Mouse (Mus musculus) 3T3-L1 (cell line): Measurements from ENCODE around the gene Patl1.
A peak's percentile ranks its signal among the peaks of the same experiment; 100 is the strongest.
"Not testable (repeated sequence)": the region's sequence is repeated elsewhere in the genome, so short reads cannot be mapped to it uniquely, and the experiment has no call there.

Source experiments
- DNase-seq: peaks from one replicate; pipeline ENCODE4 v3.0.0-alpha.2; 2015; ENCODE audit warnings: low read depth, low spot score

Patl1 gene

DNA sequence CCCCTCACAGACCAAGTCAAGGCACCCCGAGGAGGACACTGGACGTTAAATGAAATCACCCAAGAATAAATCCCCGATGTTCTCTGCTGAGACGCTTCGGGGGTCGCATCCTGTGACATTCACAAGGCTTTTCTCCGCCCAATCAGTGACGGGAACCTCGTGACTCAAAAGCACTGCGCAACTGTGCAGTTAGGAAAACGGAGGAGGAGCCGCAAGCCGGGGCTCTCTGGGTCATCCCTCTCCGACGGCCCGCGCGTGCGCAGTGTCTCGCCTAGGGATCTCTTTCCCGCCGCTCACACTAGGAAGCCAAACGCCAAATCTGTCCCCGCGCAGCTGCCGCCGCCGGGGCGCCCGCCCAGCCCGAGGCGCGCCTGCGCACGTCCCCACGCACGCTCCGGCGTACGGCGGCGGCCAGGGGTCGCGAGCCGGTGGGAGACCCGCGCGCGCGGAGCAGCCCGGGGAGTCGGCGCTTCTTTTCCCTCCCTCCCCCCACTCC lies at the start of gene Patl1:
TSS of gene Patl1 (plus strand) at position 363 of the 496 bp plus-strand sequence.
- DNase-seq, result peak; percentile 99

DNA sequence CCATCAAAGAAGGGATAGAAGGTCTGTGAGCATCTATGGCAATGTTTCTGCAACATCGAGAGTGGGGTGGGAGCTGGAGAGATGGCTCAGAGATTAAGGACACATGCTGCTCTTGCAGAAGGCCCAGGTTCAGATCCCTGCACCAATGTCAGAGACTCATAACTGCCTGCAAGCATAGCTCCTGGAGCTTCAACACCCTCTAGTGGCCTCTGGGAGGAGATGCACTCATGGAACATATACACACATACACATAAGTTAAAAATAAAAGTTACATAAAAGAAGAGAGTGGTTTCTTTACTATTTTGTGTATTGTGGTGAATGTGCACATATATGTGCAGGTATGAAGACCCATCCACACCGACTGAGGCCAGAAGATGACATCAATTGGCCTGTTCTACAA lies 44.4 kb upstream of the Patl1 start:
- no peak for DNase-seq

DNA sequence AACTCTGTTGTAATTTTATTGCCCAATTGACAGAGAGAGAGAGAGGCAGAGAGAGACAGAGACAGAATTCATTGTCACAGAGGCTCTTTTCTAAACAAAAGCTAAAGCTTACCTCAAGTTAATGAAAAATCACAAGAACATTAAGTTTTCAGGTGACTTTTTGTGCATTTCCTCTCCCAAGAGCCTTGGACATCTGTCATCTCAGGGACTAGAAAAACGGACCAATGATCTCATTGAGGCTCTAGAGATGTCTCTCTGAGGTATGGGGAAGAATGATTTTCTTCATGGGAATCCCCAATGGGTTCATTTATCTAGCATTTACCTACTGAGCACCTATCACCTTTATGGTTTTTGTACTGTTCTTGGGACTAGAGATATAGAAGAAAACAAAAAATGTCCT lies 37.2 kb upstream of the Patl1 start, which contains the start of gene Olfr1419:
TSS of gene Olfr1419 (minus strand) at position 101 of the 400 bp plus-strand sequence.
- DNase-seq, result no peak

DNA sequence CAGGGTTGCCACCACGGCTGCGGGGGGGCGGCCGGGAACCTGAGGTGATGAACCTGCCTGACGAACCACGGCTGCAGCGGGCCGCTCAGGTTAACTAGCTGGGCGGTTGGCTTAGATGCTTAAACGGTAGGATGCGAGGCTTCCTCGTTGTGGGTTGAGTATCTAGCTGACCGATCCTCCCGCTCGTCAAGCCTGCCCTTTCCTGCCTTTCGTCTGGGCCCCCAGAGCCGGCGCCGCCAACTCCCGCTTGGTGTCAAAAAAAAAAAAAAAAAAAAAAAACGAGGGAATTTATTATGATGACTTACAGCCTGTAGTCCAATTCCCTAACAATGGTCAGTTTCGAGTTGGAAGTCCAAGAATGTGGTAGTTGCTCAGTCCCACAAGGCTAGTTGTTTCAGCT lies 33.8 kb upstream of the Patl1 start:
- DNase-seq, result not testable (repeated sequence)

DNA sequence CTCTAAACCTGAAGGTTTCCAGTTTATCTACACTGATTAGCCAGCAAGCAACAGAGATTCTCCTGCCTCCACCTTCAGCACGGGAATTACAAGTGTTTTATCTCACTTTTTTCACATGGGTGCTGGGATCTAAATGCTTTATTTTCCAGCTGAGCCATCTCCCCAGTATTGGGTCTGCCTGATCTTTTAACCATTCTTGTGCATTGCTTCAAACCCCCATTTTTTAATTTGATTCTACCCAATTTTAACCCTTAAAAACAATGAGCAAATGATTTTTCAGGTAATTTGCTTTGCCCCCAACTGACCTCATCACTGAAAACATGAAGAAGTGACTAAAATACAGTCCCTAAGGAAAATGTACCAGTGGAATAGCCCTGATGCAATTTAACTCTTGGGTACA lies 25.9 kb upstream of the Patl1 start, which contains the start of gene Olfr1420:
TSS of gene Olfr1420 (plus strand) at position 301 of the 400 bp plus-strand sequence.
- DNase-seq, result no peak

DNA sequence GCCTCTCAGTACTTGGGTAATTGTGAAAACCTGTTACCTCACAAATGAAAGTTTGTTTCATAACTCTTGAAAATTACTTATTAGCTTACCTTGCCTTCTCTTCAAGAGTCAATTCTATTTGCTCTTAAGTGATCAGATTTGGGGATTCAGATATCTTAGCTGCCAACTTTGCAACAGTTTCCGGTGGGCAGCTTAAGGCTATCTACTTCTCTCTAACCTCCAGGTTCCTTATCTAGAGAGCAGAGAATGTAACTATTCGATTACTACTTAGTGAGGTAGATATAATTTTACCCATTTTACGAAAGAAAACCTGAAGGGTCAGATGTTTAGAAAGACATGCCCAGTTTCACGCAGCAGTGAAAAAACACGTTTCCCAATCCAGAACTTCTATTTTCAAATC lies 1.2 kb upstream of the Patl1 start:
- peak; percentile 38 for DNase-seq

DNA sequence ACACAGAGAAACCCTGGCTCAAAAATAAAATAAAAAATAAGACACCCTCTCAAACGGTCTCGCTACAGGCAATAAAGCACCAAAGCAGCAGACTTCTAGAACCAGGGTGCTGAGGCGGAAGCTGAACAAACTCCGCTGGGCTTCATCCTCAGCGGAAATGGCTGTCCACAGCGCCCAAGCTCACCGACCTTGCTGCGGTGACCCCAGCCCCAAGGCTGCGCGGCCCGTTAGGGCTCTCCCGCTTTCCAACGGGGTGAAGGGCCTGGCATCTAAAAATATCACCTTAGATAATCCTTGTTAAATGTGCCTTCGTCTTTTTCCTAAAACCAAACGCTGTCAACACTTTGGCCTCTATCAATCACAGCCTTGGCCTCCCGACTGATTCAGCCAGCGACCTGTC lies 596 bp upstream of the Patl1 start:
- no peak for DNase-seq

DNA sequence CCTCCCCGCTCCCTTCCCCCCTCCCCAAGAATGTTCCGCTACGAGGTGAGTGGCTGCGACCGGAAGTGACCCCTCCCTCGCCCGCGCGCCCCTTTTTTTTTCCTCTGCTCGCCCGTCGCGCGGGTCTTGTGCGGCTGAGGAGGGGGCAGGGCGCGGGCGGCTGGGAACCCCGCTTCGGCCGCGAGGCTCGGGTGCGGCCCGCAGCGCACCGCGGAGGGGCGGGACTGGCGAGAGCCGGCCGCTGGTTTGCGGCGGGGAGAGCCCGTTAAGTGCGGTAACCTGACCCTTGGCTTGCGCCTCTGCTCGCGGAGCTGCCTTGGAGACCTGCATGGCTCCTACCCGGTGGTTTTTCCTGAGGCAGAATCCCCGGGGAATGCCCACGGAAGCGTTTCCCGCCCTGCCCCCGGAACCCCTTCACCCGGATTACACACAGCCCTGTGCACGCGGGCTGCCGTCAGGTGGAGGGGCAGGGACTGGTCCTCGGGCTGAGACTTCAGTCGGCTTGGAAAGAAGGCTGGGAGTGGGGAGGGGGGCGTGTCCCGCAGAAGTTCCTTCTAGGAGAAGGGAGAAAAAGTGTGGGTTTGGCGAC lies 428 bp downstream of the Patl1 start:
- peak; percentile 74 for DNase-seq

DNA sequence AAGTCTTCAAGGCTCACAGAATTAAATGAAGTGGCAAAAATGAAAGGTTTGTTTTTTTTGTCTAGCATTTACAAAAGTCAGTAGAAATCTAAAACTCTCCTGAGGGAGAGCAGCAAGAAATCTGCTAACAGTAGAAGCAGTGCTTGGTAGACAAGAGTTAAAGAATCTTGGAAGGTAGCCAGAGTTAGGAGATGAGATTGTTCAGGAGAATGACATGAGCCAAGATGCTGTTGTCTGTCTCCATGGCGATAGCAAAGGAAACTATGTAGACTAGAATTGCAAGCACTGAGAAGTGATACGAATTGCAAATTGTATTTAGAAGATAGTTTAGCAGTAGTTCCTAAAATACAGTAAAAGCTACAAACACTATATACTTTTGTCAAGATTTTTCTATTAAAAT lies 3.6 kb downstream of the Patl1 start:
- DNase-seq, result peak; percentile 79

DNA sequence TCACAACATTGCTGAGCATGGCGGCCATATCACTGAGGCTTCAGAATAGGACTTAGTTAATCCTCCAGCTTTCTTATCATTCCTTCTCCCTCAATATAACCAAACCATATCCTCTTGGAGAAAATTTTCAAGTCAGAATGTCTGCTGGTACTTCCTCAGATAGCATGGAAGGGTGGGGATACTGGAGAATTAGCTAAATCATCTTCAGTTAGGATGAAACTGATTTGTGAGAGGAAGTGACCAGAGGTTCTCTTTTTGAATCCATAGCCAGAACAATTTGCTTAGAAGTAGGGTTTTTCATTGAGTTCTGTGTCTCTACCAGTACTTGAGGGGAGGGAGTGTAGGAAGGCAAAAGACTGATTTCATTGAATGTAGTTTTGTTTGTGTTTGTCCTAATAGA lies 9.9 kb downstream of the Patl1 start:
- DNase-seq, result no peak

DNA sequence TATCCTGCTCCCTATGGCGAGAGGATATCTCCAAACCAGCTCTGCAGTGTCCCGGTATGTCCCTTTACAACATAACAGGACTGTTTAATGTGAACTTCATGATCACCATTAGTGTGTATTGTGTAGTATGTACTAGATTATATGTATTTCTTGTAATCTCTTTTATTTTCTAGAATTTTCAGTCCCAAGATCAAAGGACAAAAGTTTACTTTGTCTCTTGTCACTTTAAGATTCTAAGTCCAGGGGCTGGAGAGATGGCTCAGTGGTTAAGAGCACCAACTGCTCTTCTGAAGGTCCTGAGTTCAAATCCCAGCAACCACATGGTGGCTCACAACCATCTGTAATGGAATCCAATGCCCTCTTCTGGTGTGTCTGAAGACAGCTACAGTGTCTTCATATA lies 10.3 kb downstream of the Patl1 start:
- DNase-seq, result not testable (repeated sequence)

DNA sequence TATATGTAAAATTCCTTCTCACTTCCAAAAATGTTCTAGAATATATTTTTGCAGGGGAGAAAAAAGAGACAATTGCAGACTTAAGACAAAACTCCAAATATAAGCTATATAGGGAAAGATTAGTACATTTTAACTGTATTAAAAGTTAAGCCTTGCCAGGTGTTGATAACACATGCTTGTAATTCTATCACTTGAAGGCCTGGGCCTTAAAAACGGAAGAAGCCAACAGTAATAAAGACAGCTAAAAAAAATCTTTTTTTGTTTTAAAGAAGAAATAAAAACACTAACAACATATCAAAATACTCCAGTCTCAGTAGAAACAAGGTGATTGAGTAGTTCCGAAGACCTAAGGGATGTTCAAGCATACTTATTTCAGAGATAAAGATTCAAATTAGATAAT lies 14.2 kb downstream of the Patl1 start:
- no peak for DNase-seq

DNA sequence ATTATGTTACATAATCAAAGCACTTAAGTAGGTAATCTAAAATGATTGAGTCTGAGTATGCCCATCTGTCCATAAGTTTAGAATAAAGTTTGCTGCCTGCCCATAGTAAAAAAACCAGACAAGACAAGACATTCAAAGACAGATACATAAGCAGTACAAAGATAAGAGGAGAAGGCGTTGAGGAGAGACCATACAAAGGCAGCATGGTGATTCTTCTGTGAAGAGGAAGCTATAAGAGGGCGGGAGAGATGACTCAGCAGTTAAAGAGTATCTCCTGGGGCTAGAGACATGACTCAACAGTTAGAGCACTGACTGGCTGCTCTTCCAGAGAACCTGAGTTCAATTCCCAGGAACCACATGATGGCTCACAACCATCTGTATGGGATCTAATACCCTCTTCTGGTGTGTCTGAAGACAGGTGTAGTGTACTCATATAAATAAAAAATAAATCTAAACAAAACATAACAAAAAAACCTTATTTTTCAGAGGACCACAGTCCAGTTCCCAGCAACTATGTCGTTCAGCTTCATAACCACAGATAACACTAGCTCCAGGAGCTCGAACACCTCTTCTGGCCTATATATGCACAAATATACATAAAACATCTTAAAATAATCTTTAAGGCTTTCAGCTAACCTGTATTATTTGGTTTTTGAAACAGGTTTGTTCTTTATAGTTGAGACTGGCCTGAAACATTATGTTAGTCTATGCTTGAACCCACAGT lies 16.0 kb downstream of the Patl1 start:
- peak; percentile 83 for DNase-seq

DNA sequence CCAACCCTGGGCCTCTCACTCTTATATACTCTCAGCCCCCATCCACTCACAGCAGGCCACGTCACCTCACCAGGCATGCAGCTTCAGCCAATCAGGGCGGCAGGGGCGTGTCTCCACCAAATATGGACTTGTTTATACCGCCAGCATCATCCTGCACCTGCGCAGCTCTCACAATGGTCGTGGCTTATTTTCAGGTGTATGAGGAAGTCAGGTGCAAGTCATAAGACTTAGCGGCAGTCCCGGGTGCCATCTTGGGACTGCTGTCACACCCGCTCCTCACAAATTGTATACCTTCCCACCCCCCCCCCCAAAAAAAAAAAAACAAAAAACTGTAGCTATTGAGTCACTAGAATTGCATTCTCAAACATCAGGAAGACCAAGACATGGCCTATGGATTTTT lies 34.3 kb downstream of the Patl1 start:
- not testable (repeated sequence) for DNase-seq

DNA sequence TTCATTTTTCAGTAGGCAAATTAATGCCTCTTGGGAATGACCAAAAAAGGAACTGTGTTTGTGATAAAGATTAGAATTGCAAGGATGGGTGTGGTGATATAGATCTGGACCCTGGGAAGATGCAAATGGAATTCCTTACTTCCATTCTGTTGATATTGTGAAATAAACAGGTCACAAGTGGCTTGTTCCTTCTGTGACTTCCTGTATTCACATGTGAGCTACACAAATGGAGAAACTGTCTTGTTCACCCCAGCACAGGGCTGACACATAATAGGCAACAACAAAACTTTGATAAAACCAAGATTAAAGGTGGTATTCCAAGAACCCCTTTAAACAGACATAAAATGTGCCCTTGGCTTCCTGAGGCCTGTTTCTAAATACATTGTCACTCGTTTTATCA lies 37.7 kb downstream of the Patl1 start:
- no peak for DNase-seq

DNA sequence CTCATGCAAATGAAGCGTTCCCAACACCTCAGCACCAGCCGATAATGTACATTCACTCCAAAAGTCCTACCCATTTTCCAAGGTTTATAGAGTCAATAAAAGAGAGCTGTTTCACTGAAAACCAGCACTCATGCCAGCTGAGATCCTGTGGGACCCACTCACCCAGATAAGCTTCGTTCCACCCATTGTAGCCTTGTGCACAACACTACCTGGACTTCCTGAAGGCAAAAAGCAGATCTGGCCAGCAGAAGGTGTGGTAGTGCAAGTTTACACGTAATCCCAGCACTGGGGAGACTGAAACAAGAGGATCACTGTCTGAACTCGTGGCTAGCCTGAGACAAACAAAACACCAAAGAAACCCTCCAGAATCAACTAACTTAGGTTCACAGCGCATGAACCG lies 38.5 kb downstream of the Patl1 start:
- no peak for DNase-seq

DNA sequence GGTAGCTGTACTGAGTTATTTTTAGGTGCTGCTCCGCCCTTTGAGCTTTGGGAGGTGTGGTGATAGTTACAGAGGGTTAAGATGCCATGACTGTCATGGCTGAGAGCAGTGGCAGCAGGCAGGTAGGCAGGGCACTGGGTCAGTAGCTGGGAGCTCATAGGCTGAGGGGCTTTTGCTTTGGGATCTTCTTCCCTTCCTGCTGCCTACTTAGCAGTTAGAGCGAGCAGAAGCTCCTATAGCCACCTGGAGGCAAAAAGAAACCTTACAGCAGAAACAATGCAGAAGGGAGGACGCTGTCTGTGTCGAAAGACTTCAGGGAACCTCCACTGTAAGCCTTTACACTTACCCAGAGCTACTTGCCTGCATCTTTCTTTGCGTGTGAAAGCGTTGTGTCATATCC lies 42.0 kb downstream of the Patl1 start:
- DNase-seq, result no peak

DNA sequence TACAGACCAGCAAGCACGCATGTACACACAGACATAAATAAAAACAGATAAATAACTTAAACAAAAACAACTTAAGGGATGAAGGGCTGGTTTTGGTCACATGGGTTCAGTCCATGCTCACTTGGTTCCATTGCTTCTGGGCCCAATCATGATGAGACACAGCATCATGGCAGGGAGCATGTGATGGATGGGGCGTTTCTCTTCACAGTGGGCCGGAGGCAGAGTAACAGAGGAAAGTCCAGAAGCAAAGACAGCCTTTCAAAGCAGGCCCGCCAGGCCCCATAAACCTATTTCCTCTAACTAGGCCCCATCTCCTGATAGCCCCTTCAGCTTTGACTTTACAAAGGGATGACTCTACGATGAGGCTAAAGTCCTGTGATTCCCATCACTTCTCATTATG lies 44.4 kb downstream of the Patl1 start:
- no peak for DNase-seq

DNA sequence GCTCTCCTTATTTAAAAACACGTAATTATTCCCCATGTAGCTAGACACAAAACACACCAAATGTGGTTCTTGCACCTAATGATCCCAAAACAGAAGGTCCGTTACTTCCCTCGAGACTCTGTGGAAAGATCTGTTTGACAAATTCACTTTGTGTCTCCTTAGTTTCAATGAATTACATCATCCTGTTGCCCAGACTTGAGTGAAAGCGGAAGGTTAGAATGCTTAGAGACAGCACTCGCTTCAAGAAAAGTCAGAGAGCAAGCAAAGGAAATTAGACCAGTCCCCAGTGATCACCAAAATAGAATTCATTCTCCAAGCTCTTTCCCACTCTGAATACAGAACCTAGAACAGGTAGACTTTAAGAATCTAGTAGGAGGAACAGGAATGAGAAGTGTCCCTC lies 45.2 kb downstream of the Patl1 start:
- DNase-seq, result peak; percentile 48

DNA sequence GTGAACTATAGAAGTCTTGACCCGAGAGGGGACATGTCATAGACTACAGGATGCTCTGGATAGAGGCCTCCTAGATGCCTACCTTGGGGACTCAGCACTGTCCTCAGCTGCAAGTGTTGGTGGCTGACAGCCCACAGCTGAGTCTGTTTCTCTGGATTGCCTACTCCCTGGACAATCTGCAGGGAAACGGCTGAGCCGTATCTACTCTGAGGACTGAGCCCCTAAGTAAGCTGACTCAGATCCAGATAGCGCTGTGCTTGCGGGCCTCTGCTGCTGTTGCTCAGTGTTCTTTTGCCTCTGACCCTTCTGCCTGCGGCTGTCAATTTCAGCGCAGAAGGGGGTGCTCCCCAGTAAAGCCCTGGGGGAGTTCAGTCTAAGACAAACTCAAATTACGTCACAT lies 45.6 kb downstream of the Patl1 start:
- DNase-seq, result no peak

DNA sequence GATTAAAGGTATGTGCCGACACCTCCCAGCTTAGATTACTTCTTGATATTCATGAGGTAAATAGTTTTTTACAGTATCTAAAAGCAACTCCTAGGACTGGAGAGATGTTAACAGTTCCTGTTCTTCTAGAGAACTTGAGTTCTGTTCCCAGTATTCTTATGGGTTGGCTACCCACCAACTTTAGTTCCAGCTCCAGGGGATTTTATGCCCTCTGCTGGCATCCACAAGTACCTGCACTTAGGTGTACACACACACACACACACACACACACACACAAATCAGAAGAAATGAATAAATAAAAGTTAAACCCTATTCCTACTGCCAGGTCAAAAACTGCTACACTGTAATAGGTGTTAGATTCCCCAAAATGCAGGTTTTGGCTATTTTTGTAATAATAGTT lies 52.1 kb downstream of the Patl1 start:
- peak; percentile 58 for DNase-seq

DNA sequence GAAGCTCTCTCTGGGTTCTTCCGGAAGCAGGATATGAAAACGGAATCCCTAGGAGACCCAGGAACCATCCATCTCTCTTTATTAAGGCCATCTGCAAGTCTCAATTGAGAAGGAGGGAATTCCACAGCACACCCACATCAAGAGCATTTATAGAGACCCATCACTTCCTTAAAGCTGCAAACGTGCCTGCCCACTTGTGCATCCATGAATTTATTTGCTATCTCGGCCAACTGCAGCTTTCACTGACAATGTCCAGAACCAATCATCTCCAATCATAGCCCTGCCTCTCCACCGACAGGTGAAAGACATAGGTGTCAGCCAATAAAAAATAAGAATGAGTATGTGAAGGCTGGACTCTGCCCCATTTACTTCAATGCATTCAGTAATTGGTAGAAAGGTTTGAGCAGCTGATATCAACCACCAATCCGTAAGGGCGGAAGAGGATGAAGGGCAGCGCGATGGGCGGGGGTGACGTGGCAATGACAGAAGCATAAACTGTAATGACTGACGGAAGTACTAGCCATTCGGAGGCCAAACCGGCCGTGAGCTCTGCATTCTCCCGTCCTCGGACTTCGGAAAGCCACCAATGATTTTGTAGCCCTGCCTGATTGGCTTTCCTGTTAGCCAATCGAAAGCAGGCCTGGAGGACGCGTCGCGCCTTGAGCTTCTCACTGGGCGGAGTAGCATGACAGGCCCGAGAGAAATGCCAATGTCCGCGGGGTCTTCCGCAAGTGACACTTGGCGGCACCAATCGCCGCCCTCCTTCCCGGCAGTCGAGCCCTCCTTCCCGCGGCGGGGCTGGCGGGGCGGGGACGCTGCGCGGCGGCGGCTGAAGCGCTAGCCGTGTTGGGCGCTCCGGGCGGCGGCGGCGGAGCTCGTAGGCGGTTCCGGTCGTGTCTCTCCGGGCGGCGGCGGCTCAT lies 53.1 kb downstream of the Patl1 start, which contains the start of gene Osbp:
TSS of gene Osbp (plus strand) at position 919 of the 920 bp plus-strand sequence.
- peak; percentile 100 for DNase-seq
